Mouse (Mus musculus) stomach, embryonic 16.5 days (tissue): Measurements from ENCODE around the gene 4930519P11Rik. TPM values are rescaled to one million over a fixed set of nuclear protein-coding genes. Genes with fewer than 3 reads are reported as not detected.
A peak's percentile ranks its signal among the peaks of the same experiment; 100 is the strongest.

Experiments
- ATAC-seq: fragments of 200-750 bp; cut with Nextera tagmentation; 2 replicates; pipeline ENCODE4 v1.8.0; 2017; ENCODE audit warnings: moderate number of reproducible peaks, moderate TSS enrichment; ENCODE audit not compliant: insufficient read depth, low FRiP score
- H3K27ac ChIP-seq: fragments of 300-500 bp; sonication (generic); 2 replicates; pipeline ENCODE4 v1.5.1; 2014; ENCODE audit warnings: low read length
- H3K27me3 ChIP-seq: fragments of 300-500 bp; sonication (generic); 2 replicates; pipeline ENCODE4 v1.6.1; 2014; ENCODE audit warnings: low read length, control low read depth, mixed read lengths; ENCODE audit not compliant: control insufficient read depth, insufficient read depth
- H3K36me3 ChIP-seq: fragments of 300-500 bp; sonication (generic); 2 replicates; pipeline ENCODE4 v1.6.1; 2014; ENCODE audit warnings: low read length; ENCODE audit not compliant: control insufficient read depth, insufficient read depth
- H3K4me1 ChIP-seq: fragments of 300-500 bp; sonication (generic); 2 replicates; pipeline ENCODE4 v1.6.1; 2014; ENCODE audit warnings: low read length, control low read depth, mixed read lengths; ENCODE audit not compliant: control insufficient read depth, insufficient read depth
- H3K4me2 ChIP-seq: fragments of 300-500 bp; sonication (generic); 2 replicates; pipeline ENCODE4 v1.6.1; 2014; ENCODE audit warnings: low read depth, low read length, mixed read lengths
- H3K4me3 ChIP-seq: fragments of 300-500 bp; sonication (generic); replicated peaks from 2 replicates; pipeline ENCODE4 v1.5.1; 2014; ENCODE audit warnings: mild to moderate bottlenecking, low read length
- H3K9ac ChIP-seq: fragments of 300-500 bp; sonication (generic); 2 replicates; pipeline ENCODE4 v1.6.1; 2014; ENCODE audit warnings: low read length
- H3K9me3 ChIP-seq: fragments of 300-500 bp; sonication (generic); replicated peaks from 2 replicates; pipeline ENCODE4 v1.6.1; 2016; ENCODE audit warnings: low read length, control low read depth; ENCODE audit not compliant: control insufficient read depth
- WGBS: fragments of 180-500 bp; shearing (Covaris S2); extraction: QIAGEN DNeasy Blood & Tissue Kit; methylation state at CpG from one replicate; pipeline ENCODE4 v1.1.7; 2014; 5-methylcytosine and 5-hydroxymethylcytosine counted together
- polyA plus RNA-seq: library from polyadenylated mRNA; unstranded; fragments of >200 nt; fragmentation: Nextera tagmentation; extraction: Ambion mirVana; gene quantifications from 2 replicates; pipeline ENCODE4 v1.2.1, GENCODE M21; 2015

Gene 4930519P11Rik
- polyA plus RNA-seq, 1 experiment from 2014 or later, result not detected

DNA sequence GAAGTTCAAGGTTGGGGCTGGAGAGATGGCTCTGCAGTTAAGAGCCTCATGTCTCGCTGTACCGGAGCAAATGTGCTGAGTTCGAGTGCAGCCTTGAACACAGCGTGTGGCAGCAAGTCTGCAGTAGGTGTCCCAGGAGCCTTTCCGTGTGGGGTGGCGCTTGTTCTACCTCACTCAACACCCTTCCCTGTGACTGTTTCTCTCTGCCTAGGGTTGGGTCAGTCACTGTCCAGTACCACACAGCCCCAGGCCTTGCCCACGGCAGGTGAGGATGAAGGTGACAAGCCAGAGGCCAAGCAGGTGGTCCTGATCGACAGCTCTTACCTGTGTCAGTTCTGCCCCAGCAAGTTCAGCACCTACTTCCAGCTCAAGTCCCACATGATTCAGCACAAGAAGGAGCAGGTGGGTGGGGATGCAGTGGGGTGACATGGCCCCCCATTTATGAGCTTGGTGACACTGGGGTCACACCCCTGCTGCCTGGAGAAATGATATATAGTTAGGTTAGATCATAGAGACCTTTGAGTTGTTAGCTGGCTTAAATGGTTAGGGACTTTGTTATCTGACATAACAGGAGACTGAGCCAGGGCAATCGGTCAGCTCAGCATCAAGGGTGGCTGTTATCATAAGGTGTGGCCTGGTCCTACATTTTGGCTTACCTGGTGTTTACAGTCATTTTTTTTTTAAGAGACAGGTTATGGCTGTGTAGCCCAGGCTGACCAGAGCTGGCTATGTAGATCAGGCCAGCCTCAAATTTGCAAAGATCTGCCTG is 20.8 kb upstream of the 4930519P11Rik start:
- WGBS, result 87% methylated on average over 9 of the region's 9 CpGs
- Histone ChIP-seq H3K27me3 (no peaks in the 10 kb centered on the region), H3K36me3 (peaks cover 8% of the 10 kb centered on the region), H3K9me3 (peaks cover 6% of the 10 kb centered on the region; the same call in 1 of the 2 replicates), H3K4me3 (no peak overlapping the region), H3K27ac (no peak overlapping the region), H3K9ac (no peak overlapping the region), H3K4me1 (no peaks in the 10 kb centered on the region), H3K4me2 (no peak overlapping the region)
- 0 out of 2 replicates have a peak, but pooled peaks have one; percentile 19 for ATAC-seq

DNA sequence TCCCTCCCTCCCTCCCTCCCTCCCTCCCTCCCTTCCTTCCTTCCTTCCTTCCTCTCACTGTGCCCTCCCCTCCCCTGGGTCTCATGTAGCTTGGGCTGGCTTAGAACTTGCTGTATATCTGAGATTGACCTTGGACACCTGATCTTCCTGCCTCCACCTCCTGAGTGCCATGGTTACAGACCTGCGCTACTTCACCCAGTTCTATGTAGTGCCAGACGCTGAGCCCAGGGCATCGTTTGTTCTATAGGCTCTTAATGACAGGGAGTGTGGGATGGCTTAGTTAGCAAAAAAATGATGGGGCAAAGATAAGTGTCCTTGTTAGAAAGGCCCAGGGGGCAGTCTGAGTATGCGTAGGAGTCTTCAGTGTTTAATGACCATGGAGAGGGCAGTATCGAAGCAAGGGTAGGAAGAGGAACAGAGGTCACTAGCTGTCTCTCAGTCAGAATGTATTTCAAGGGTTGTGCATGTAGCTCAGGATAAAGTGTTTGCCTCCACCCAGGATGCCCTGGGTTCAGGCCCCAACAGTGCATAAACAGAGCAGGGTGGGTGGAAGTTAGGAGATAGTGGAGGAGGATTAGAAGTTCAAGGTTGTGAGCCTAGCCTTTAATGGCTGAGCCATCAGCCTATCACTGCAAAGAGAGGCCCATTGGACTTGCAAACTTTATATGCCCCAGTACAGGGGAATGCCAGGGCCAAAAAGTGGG is 20.0 kb upstream of the 4930519P11Rik start:
- Histone ChIP-seq H3K27me3 (no peaks in the 10 kb centered on the region), H3K4me1 (no peaks in the 10 kb centered on the region), H3K9ac (no peak overlapping the region), H3K4me3 (no peak overlapping the region), H3K4me2 (no peak overlapping the region), H3K9me3 (peaks cover 2% of the 10 kb centered on the region; the same call in 1 of the 2 replicates), H3K36me3 (peaks cover 4% of the 10 kb centered on the region), H3K27ac (no peak overlapping the region)
- ATAC-seq, result no peak; the same call in 1 of the 2 replicates
- 83% methylated on average over 5 of the region's 5 CpGs for WGBS

DNA sequence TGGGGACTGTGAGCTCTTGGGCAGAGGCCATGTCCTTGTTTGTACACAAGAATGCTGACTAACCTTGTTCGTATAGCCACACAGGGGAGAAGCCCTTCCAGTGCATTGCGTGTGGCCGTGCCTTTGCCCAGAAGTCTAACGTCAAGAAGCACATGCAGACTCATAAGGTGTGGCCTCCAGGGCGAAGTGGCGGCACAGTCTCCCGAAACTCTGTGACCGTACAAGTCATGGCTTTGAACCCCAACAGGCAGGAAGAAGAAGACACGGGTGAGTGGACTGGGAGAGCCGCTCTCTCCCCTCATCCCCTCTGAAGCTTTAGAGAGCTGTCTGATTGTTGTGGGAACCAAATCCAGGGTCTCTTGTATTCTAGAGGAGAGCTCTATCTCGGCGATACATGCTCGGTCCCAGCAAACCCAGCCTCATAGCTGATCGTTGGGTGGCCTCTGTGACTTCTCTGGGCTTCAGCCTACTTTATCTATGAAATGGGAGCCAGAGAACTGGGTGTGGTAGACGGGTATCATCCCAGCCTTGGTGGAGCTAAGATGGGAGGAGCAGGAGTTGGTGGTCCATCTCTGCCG is 19.1 kb upstream of the 4930519P11Rik start:
- ATAC-seq, result peak; percentile 42; the same call in 1 of the 2 replicates
- H3K27me3 ChIP-seq, result no peaks in the 10 kb centered on the region
- no peak overlapping the region; the same call in 1 of the 2 replicates for H3K4me3 ChIP-seq
- H3K9ac ChIP-seq, result no peak overlapping the region
- H3K4me1 ChIP-seq, result no peaks in the 10 kb centered on the region
- 91% methylated on average over 16 of the region's 16 CpGs for WGBS
- H3K36me3 ChIP-seq, result no peaks in the 10 kb centered on the region
- H3K4me2 ChIP-seq, result no peak overlapping the region
- no peak overlapping the region; the same call in 1 of the 2 replicates for H3K27ac ChIP-seq
- H3K9me3 ChIP-seq, result no peaks in the 10 kb centered on the region

DNA sequence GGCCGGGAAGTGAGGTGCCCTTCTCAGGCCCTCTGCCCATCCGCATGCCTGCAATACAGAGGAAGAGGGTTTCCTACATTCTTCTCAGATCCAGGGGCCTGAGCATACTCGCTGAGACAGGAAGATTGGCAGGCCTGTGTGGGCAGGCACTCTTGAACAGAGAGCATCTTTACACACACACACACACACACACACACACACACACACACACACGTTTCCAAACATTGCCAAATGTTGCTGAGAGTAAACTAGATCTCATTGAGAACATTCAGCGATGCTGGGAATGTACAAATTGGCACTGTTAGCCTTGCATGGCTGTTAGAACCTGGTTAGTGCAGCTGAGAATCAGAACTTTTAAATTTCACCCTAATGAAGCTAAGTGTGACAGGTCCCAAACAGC is 17.3 kb upstream of the 4930519P11Rik start:
- Histone ChIP-seq H3K4me2 (no peak overlapping the region), H3K27me3 (no peaks in the 10 kb centered on the region), H3K4me1 (no peaks in the 10 kb centered on the region), H3K36me3 (no peaks in the 10 kb centered on the region), H3K27ac (no peak overlapping the region), H3K9me3 (no peaks in the 10 kb centered on the region), H3K4me3 (no peak overlapping the region), H3K9ac (no peak overlapping the region)
- no peak for ATAC-seq
- WGBS, result 83% methylated on average over 5 of the region's 5 CpGs

DNA sequence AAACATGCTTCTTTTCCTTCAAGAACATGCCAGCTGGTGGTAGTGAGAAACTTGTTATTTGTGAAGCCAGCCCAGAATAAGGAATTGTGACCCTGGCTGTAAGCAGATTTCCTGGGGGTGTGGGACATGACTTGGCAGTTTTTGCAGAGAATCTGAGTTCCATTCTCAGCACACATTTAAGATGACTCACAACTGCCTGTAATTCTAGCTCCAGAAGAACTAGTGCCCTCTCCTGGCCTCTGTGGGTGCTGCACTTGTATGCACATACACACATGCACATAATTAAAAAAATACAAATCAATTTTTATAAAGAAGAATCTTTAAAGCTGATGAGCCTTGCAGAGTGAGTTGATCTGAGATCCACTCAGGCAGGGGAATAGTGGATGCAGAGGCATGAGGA is 10.9 kb upstream of the 4930519P11Rik start:
- Histone ChIP-seq H3K4me2 (no peak overlapping the region), H3K27me3 (no peaks in the 10 kb centered on the region), H3K9ac (no peak overlapping the region), H3K4me3 (no peak overlapping the region), H3K27ac (no peak overlapping the region), H3K4me1 (no peaks in the 10 kb centered on the region), H3K9me3 (peaks cover 5% of the 10 kb centered on the region; the same call in 1 of the 2 replicates), H3K36me3 (no peaks in the 10 kb centered on the region)
- ATAC-seq, result no peak

DNA sequence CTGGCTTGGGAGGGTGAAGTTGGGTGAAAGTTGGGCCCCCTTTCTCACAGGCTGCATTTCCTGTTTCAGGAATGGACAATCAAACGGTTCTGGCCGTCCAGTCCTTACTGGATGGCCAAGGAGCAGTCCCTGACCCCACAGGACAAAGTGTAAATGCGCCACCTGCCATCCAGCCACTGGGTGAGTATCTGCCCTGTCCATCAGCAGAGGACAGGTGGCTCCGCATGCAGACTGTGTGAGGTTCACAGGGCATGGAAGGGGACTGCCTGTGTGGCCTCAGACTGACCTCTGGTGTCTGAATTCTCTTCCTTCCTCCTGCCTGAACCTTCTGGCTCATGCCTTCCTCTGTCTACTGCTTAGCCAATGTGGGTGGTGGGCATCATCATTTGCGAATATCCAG is 8.4 kb upstream of the 4930519P11Rik start:
- Histone ChIP-seq H3K27ac (no peak overlapping the region), H3K9ac (no peak overlapping the region), H3K4me1 (no peaks in the 10 kb centered on the region), H3K9me3 (peaks cover 5% of the 10 kb centered on the region; the same call in 1 of the 2 replicates), H3K27me3 (no peaks in the 10 kb centered on the region), H3K36me3 (no peaks in the 10 kb centered on the region), H3K4me3 (no peak overlapping the region), H3K4me2 (no peak overlapping the region)
- no peak for ATAC-seq
- 52% methylated on average over 5 of the region's 5 CpGs for WGBS

DNA sequence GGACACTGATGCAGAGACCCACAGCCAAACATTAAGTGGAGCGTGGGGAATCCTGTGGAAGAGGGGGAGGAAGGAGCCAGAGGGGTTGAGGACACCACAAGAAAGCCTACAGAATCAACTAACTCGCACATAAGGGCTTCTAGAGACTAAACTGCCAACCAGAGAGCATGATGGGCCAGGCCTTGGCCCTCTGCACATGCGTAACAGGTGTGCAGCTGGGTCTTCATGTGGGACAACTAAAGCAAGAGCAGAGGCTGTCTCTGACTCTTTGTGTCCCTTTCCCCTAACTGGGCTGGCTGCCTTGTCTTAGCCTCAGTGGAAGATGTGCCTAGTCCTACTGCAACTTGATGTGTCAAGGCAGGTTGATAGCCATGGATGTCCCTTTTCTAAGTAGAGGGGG is 3.8 kb upstream of the 4930519P11Rik start:
- Histone ChIP-seq H3K4me2 (no peak overlapping the region), H3K9ac (no peak overlapping the region), H3K4me1 (peaks cover 12% of the 10 kb centered on the region), H3K9me3 (no peaks in the 10 kb centered on the region), H3K27ac (no peak overlapping the region), H3K36me3 (no peaks in the 10 kb centered on the region), H3K27me3 (no peaks in the 10 kb centered on the region), H3K4me3 (no peak overlapping the region)
- no peak for ATAC-seq
- 96% methylated on average over 3 of the region's 3 CpGs for WGBS

DNA sequence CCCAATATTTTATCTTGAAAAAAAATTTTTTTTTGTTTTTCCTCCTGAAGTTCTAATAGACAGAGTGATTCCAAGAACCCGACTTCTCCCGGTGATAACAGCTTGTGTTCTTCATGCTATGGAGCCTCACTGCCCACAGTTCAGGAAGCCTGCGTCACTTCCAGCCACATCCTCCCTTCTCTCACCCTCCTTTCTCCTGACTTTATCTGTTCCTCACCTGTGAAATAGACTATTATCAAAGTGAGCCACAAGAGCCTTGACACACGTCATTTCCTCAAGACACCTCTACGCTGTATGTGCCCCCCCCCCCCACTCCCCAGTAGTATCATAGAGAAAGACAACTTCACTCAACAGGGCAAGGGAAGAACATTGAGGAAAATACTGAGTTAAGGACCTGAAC is 2.4 kb upstream of the 4930519P11Rik start:
- Histone ChIP-seq H3K27ac (no peak overlapping the region), H3K9ac (no peak overlapping the region), H3K9me3 (no peaks in the 10 kb centered on the region), H3K36me3 (no peaks in the 10 kb centered on the region), H3K4me3 (no peak overlapping the region), H3K27me3 (no peaks in the 10 kb centered on the region), H3K4me1 (peaks cover 12% of the 10 kb centered on the region), H3K4me2 (no peak overlapping the region)
- no peak for ATAC-seq
- WGBS, result 80% methylated on average over 5 of the region's 5 CpGs
